Mouse (Mus musculus): Measurements from ENCODE around the gene Gpc6. TPM values are rescaled to one million over a fixed set of nuclear protein-coding genes. Genes with fewer than 3 reads are reported as not detected.

Gene Gpc6
- total and polyA plus RNA-seq, 2 experiments from 2014 or later, result 11.0 to 17.1 TPM

DNA sequence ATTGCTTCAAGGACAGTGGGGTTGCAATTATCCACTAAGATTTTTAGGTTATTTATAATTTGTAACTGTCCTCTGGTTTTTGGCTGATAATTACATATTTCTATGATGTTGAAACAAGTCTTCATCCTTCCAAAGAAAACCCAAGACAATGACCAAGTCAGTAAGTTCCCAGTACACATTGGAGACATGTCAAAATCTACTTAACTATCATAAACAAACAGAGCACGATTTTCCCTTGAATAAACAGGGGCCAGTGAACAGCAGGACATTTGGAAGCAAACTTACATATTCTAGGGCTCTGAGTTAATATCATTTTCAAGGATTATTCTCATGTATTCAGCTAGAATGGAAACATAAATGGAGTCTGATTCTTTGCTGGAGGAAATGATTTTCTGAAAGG, 205.2 kb downstream of the Gpc6 start:
- no peak for TF ChIP-seq CTCF (IDR thresholded peaks at IDR 0.05; ENCODE audit: low read depth)
- TF ChIP-seq EP300 (IDR thresholded peaks at IDR 0.05; ENCODE audit: low read depth), result no peak
- H3K27ac ChIP-seq (ENCODE audit: low read depth), result no peak overlapping the region
- no peaks in the 10 kb centered on the region for H3K36me3 ChIP-seq (replicated peaks; ENCODE audit: control insufficient read depth, insufficient read depth, low read length)
- no peak overlapping the region for H3K4me2 ChIP-seq (ENCODE audit: low read depth, low read length)
- no peak overlapping the region for H3K9ac ChIP-seq (replicated peaks; ENCODE audit: low read depth, low read length)
- ATAC-seq (ENCODE audit: insufficient read depth, low read depth) (no peak), DNase-seq (ENCODE audit: low spot score) (no peak)
- no peaks in the 10 kb centered on the region for H3K4me1 ChIP-seq (ENCODE audit: control insufficient read depth, insufficient read depth)
- H3K4me3 ChIP-seq (ENCODE audit: low read depth, low read length), result no peak overlapping the region
- no peaks in the 10 kb centered on the region for H3K9me3 ChIP-seq (replicated peaks; ENCODE audit: control insufficient read depth, low read length)
- WGBS, result 33% methylated on average over 1 of the region's 1 CpGs
- no peaks in the 10 kb centered on the region for H3K27me3 ChIP-seq (ENCODE audit: control insufficient read depth, insufficient read depth, low read length)

DNA sequence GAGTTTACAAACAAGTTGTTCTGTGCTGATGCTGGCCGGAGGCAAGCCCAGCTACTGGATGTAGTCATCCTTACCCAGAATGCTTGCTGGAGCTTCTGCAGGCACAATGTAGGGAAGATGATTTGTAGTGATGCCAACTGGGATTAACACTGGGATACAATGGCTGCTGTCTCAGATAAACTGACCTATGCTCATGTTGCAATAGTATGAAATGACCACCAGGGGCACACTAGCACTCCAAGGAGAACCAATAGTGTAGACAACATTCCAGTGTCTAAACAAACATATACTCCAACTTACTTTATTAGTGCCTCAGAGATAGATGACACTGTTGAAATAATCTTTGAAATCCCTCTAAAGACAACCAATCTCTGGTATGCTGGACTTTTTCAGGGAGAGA, 206.2 kb downstream of the Gpc6 start:
- no peak overlapping the region for H3K9ac ChIP-seq (replicated peaks; ENCODE audit: low read depth, low read length)
- no peaks in the 10 kb centered on the region for H3K27me3 ChIP-seq (ENCODE audit: control insufficient read depth, insufficient read depth, low read length)
- H3K4me3 ChIP-seq (ENCODE audit: low read depth, low read length), result no peak overlapping the region
- DNase-seq (ENCODE audit: low spot score) (no peak), ATAC-seq (ENCODE audit: insufficient read depth, low read depth) (no peak)
- 93% methylated on average over 1 of the region's 1 CpGs for WGBS
- H3K4me1 ChIP-seq (ENCODE audit: control insufficient read depth, insufficient read depth), result no peaks in the 10 kb centered on the region
- TF ChIP-seq EP300 (IDR thresholded peaks at IDR 0.05; ENCODE audit: low read depth) (no peak), CTCF (IDR thresholded peaks at IDR 0.05; ENCODE audit: low read depth) (no peak)
- no peaks in the 10 kb centered on the region for H3K36me3 ChIP-seq (replicated peaks; ENCODE audit: control insufficient read depth, insufficient read depth, low read length)
- H3K27ac ChIP-seq (ENCODE audit: low read depth), result peak overlapping the region; percentile 62; the same call in 1 of the 2 replicates
- H3K4me2 ChIP-seq (ENCODE audit: low read depth, low read length), result no peak overlapping the region
- no peaks in the 10 kb centered on the region for H3K9me3 ChIP-seq (replicated peaks; ENCODE audit: control insufficient read depth, low read length)

DNA sequence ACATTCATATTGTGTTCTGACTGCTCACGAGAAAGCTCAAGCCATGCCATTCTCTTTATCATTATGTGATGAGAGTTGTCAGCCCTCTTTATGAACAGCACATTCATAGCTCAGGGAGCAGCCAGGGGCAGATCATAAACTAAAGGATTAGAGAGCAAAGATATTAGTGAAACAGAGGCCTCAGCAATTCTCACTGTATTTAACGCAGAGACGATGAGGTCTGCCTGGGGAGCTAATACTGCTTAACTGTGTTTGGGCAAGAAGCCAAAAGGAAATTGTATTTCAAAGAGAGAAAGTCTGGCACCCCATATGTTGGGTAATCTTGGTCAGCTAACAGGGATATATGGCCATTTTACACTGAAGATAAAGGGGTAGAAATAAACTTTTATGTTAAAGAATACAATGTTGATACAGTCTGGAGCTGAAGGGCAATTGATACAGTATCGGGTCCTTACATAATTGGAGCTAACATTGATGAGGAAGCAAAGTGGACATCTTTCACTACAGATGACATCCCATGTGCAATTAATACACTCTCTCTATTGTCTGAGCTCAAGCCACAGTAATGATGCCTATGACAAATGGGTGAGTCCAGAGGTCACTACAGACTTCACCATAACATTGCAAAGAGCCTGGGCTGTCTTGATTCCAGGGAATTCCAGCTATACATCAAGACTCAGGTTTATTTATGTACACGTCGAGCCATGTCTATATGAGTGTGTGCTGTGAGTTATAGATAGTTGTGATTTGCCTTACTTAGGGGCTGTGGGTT, 216.1 kb downstream of the Gpc6 start:
- TF ChIP-seq CTCF (IDR thresholded peaks at IDR 0.05; ENCODE audit: low read depth) (no peak), EP300 (IDR thresholded peaks at IDR 0.05; ENCODE audit: low read depth) (no peak)
- H3K4me3 ChIP-seq (ENCODE audit: low read depth, low read length), result no peak overlapping the region
- no peaks in the 10 kb centered on the region for H3K27me3 ChIP-seq (ENCODE audit: control insufficient read depth, insufficient read depth, low read length)
- no peak overlapping the region for H3K27ac ChIP-seq (ENCODE audit: low read depth)
- H3K4me2 ChIP-seq (ENCODE audit: low read depth, low read length), result no peak overlapping the region
- no peaks in the 10 kb centered on the region for H3K4me1 ChIP-seq (ENCODE audit: control insufficient read depth, insufficient read depth)
- H3K36me3 ChIP-seq (replicated peaks; ENCODE audit: control insufficient read depth, insufficient read depth, low read length), result no peaks in the 10 kb centered on the region
- ATAC-seq (ENCODE audit: insufficient read depth, low read depth) (no peak), DNase-seq (ENCODE audit: low spot score) (no peak)
- no peak overlapping the region for H3K9ac ChIP-seq (replicated peaks; ENCODE audit: low read depth, low read length)
- H3K9me3 ChIP-seq (replicated peaks; ENCODE audit: control insufficient read depth, low read length), result no peaks in the 10 kb centered on the region
- WGBS, result 61% methylated on average over 6 of the region's 6 CpGs

DNA sequence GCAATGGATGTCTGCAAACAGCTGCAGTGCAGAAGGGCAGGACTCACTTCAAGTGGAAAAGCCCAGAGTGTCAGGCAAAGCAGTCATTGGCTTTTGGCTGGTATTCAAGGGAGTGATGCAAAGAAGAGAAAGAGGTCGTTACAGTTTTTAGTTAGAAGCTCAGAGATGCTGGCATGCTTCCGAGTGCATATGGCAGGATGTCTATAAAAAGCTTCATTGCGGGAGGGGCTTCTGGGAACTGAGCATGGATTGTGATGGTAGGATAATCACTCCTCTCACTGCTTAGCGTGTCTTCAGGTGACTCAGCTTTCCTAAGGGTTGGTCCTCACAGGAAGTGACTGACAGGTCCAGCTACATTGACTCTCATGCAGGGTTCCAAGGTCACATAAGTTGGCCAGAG, 221.0 kb downstream of the Gpc6 start:
- 27% methylated on average over 4 of the region's 4 CpGs for WGBS
- DNase-seq (ENCODE audit: low spot score) (peak; percentile 21), ATAC-seq (ENCODE audit: insufficient read depth, low read depth) (no peak)
- Histone ChIP-seq H3K4me3 (ENCODE audit: low read depth, low read length) (no peak overlapping the region), H3K9ac (replicated peaks; ENCODE audit: low read depth, low read length) (no peak overlapping the region), H3K27ac (ENCODE audit: low read depth) (peak overlapping the region; percentile 25; the same call in 1 of the 2 replicates), H3K4me1 (ENCODE audit: control insufficient read depth, insufficient read depth) (no peaks in the 10 kb centered on the region), H3K4me2 (ENCODE audit: low read depth, low read length) (no peak overlapping the region), H3K36me3 (replicated peaks; ENCODE audit: control insufficient read depth, insufficient read depth, low read length) (no peaks in the 10 kb centered on the region), H3K27me3 (ENCODE audit: control insufficient read depth, insufficient read depth, low read length) (no peaks in the 10 kb centered on the region), H3K9me3 (replicated peaks; ENCODE audit: control insufficient read depth, low read length) (no peaks in the 10 kb centered on the region)
- TF ChIP-seq CTCF (IDR thresholded peaks at IDR 0.05; ENCODE audit: low read depth), result no peak
- TF ChIP-seq EP300 (IDR thresholded peaks at IDR 0.05; ENCODE audit: low read depth), result no peak

DNA sequence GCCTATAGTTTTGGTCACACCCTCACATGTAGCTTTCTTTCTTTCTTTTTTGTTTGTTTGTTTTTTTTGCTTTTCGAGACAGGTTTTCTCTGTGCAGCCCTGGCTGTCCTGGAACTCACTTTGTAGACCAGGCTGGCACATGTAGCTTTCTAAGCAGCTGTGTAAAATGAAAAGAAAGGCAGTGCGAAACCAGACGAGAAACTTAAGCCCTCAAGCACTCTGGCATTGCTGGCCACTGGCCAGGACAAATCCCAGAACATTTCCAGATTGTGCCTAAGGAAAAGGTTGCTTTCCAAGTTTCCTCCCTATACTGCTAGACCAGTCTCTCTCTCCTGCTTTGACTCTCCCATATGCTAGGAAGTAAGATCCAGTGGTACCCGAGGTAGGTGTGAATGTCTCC, 221.6 kb downstream of the Gpc6 start:
- TF ChIP-seq EP300 (IDR thresholded peaks at IDR 0.05; ENCODE audit: low read depth), result no peak
- TF ChIP-seq CTCF (IDR thresholded peaks at IDR 0.05; ENCODE audit: low read depth), result no peak
- Histone ChIP-seq H3K27ac (ENCODE audit: low read depth) (no peak overlapping the region; the same call in 1 of the 2 replicates), H3K4me2 (ENCODE audit: low read depth, low read length) (no peak overlapping the region), H3K4me1 (ENCODE audit: control insufficient read depth, insufficient read depth) (no peaks in the 10 kb centered on the region), H3K4me3 (ENCODE audit: low read depth, low read length) (no peak overlapping the region), H3K9me3 (replicated peaks; ENCODE audit: control insufficient read depth, low read length) (no peaks in the 10 kb centered on the region), H3K36me3 (replicated peaks; ENCODE audit: control insufficient read depth, insufficient read depth, low read length) (no peaks in the 10 kb centered on the region), H3K9ac (replicated peaks; ENCODE audit: low read depth, low read length) (no peak overlapping the region), H3K27me3 (ENCODE audit: control insufficient read depth, insufficient read depth, low read length) (no peaks in the 10 kb centered on the region)
- 50% methylated on average over 4 of the region's 4 CpGs for WGBS
- ATAC-seq (ENCODE audit: insufficient read depth, low read depth), result no peak
- no peak for DNase-seq (ENCODE audit: low spot score)

DNA sequence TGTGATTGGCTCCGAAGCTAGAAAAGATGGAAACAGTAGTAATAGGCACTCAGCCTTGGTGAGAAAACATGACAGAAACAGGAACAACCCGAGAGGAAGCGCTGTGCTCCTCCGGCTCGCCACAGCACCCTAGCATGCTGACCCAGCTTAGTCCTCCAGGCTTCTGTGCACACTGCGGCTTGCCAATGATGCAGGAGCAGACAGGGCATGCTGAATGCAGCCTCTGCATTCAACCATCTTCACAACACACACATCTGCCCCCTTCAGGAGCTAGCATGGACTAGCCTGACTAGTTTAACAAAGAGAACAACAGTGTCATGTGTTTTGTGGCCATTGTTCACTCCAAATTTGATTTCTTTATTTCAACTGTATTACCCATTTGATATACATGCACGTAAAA, 226.5 kb downstream of the Gpc6 start:
- no peak overlapping the region for H3K4me2 ChIP-seq (ENCODE audit: low read depth, low read length)
- no peak for TF ChIP-seq EP300 (IDR thresholded peaks at IDR 0.05; ENCODE audit: low read depth)
- TF ChIP-seq CTCF (IDR thresholded peaks at IDR 0.05; ENCODE audit: low read depth), result no peak
- no peaks in the 10 kb centered on the region for H3K36me3 ChIP-seq (replicated peaks; ENCODE audit: control insufficient read depth, insufficient read depth, low read length)
- no peak overlapping the region for H3K4me3 ChIP-seq (ENCODE audit: low read depth, low read length)
- 87% methylated on average over 7 of the region's 7 CpGs for WGBS
- H3K27me3 ChIP-seq (ENCODE audit: control insufficient read depth, insufficient read depth, low read length), result no peaks in the 10 kb centered on the region
- no peaks in the 10 kb centered on the region for H3K9me3 ChIP-seq (replicated peaks; ENCODE audit: control insufficient read depth, low read length)
- DNase-seq (ENCODE audit: low spot score), result no peak
- no peaks in the 10 kb centered on the region for H3K4me1 ChIP-seq (ENCODE audit: control insufficient read depth, insufficient read depth)
- no peak for ATAC-seq (ENCODE audit: insufficient read depth, low read depth)
- H3K9ac ChIP-seq (replicated peaks; ENCODE audit: low read depth, low read length), result no peak overlapping the region
- no peak overlapping the region for H3K27ac ChIP-seq (ENCODE audit: low read depth)

All from heart, postnatal 0 days (tissue).